Mouse (Mus musculus) erythroid progenitor cell, adult 5-6 weeks (primary cell): ENCODE data around the gene 1700001C19Rik. TPM values are rescaled to one million over a fixed set of nuclear protein-coding genes. Genes with fewer than 3 reads are reported as not detected.
A peak's percentile ranks its signal among the peaks of the same experiment; 100 is the strongest.

ENCODE experiments used
- ATAC-seq: replicated peaks from 2 replicates; pipeline ENCODE4 v1.8.0; 2016; ENCODE audit warnings: moderate number of reproducible peaks, mild to moderate bottlenecking, moderate TSS enrichment, inconsistent platforms; ENCODE audit not compliant: poor library complexity, low FRiP score, severe bottlenecking
- total RNA-seq, 2 experiments: library from RNA; stranded (forward) in 1 of 2; stranded (reverse) in 1 of 2; fragments of 150-400 nt in 1 of 2; fragments of 186-747, 209-891 nt in 1 of 2; gene quantifications; 2 replicates each; pipeline versions ENCODE4 v1.2.3 to v1.2.4; 2015 to 2017; ENCODE audit warnings: low replicate concordance in 2 of 2

Gene 1700001C19Rik
- total RNA-seq, 2 experiments from 2014 or later = not detected

GRCm38 (mm10) chr17:47464248-47464965 lies 27.2 kb upstream of the 1700001C19Rik start:
- no peak for ATAC-seq

- no peak for ATAC-seq
These were observed 25.7 kb upstream of the 1700001C19Rik start for GRCm38 (mm10) chr17:47462728-47463388.

GRCm38 (mm10) chr17:47462209-47462608 lies 25.0 kb upstream of the 1700001C19Rik start:
- ATAC-seq = no peak

GRCm38 (mm10) chr17:47461688-47462087 lies 24.5 kb upstream of the 1700001C19Rik start:
- ATAC-seq = no peak

- no peak for ATAC-seq
These were observed 22.3 kb upstream of the 1700001C19Rik start for GRCm38 (mm10) chr17:47459341-47459919.

GRCm38 (mm10) chr17:47458936-47459335 lies 21.8 kb upstream of the 1700001C19Rik start:
- ATAC-seq = no peak

GRCm38 (mm10) chr17:47458310-47458709 lies 21.1 kb upstream of the 1700001C19Rik start:
- ATAC-seq = no peak

GRCm38 (mm10) chr17:47454675-47455074 lies 17.5 kb upstream of the 1700001C19Rik start:
- peak; percentile 56 for ATAC-seq

GRCm38 (mm10) chr17:47452886-47453285 lies 15.7 kb upstream of the 1700001C19Rik start:
- ATAC-seq = no peak

- no peak for ATAC-seq
These were observed 13.8 kb upstream of the 1700001C19Rik start for GRCm38 (mm10) chr17:47450880-47451565.

GRCm38 (mm10) chr17:47450239-47450638 lies 13.1 kb upstream of the 1700001C19Rik start:
- no peak for ATAC-seq

GRCm38 (mm10) chr17:47449432-47449831 lies 12.3 kb upstream of the 1700001C19Rik start:
- ATAC-seq = no peak

GRCm38 (mm10) chr17:47448523-47449372 lies 11.6 kb upstream of the 1700001C19Rik start:
- ATAC-seq = no peak

- ATAC-seq = no peak
These were observed 9.4 kb upstream of the 1700001C19Rik start for GRCm38 (mm10) chr17:47446561-47446960.

GRCm38 (mm10) chr17:47446025-47446424 lies 8.8 kb upstream of the 1700001C19Rik start:
- no peak for ATAC-seq

- no peak for ATAC-seq
These were observed 8.3 kb upstream of the 1700001C19Rik start for GRCm38 (mm10) chr17:47445518-47445917.

GRCm38 (mm10) chr17:47444113-47444512 lies 6.9 kb upstream of the 1700001C19Rik start:
- no peak for ATAC-seq

- ATAC-seq = no peak
These were observed 5.1 kb upstream of the 1700001C19Rik start for GRCm38 (mm10) chr17:47442271-47442670.

- no peak for ATAC-seq
These were observed 4.3 kb upstream of the 1700001C19Rik start for GRCm38 (mm10) chr17:47441296-47442051.
